Mouse (Mus musculus) lung, postnatal 0 days (tissue): ENCODE results near the gene 1700066M21Rik.

Source experiments
- CTCF ChIP-seq: IDR thresholded peaks from 2 replicates; pipeline ENCODE4 v1.5.1; 2016; ENCODE audit warnings: antibody characterized with exemption, mild to moderate bottlenecking
- EP300 ChIP-seq: IDR thresholded peaks from 2 replicates; pipeline ENCODE4 v1.6.1; 2016; ENCODE audit warnings: antibody characterized with exemption, mild to moderate bottlenecking, control low read depth

- no peak for TF ChIP-seq CTCF
- no peak for TF ChIP-seq EP300
These were observed 11.2 kb downstream of the 1700066M21Rik start for GRCm38 (mm10) chr1:57388402-57389155.
